In the genomic region with DNA sequence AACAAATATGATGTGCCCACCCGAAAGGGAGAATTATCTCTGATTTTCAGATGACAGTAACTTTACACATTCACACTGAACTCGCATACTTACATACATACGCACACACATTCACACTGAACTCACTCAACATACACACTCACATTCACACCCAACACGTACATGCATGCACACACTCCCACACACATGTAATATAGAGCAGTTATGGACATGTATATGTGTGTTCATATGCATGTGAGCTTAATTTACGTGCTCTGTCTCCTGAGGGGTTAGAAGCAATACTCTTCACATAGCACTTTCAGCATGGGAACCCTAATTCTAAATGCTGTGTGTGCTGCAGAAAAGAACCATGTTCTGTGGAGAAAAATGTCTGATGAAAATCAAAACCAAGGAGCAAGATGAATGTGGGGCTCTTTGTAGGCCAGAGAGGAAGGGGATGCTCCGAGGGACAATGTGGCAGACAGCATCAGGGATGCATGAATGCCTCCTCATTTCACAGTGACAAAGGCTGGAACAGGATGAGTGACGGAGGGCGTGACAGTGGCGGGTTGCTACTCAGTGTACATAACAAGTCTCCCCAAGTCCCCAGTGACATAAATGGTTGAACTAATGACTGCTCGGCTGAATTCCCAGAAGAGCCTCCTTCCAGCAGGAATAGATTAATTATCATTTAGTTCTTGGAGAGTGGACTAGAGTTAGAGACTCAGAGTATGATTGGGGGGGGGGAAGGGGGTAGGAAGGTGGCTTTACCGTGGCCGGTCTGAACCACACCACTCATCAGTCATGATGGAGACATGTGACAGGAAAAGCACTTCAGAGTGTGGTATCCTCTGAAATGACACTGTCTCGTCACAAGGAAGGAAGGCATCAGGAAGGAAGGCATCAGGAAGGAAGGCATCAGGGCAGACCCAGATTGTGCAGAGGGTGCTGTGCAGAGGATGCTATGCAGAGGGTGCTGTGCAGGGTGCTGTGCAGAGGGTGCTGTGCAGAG, we compare ENCODE assay signal across 10 mouse cellular contexts. TPM values are rescaled to one million over a fixed set of nuclear protein-coding genes. Genes with fewer than 3 reads are reported as not detected.
DNase-seq lines count a peak whose midpoint lies in the region; ATAC-seq and TF ChIP-seq lines count a peak whose summit lies in the region.
"Had no signal": no experiment of that assay in that cellular context is flagged by ENCODE, and none has a peak within 500 bp of the region (broad histone marks: within the 10 kb centered on the region; RNA-seq: fewer than 3 reads in every experiment).

No protein-coding gene starts in this region.

- no peak overlapping the region for H3K4me2 ChIP-seq in kidney, embryonic 16.5 days (replicated peaks; ENCODE audit: low read depth, low read length)
- H3K4me2 ChIP-seq in kidney, embryonic 15.5 days = no peak overlapping the region
- no peak overlapping the region for H3K4me2 ChIP-seq in hindbrain, embryonic 14.5 days (replicated peaks)
- H3K4me2 ChIP-seq in midbrain, postnatal 0 days (ENCODE audit: low read depth, low read length, poor library complexity, severe bottlenecking) = no peak overlapping the region
- no peak overlapping the region for H3K4me2 ChIP-seq in intestine, postnatal 0 days (replicated peaks; ENCODE audit: low read depth)
- H3K4me2 ChIP-seq: embryonic facial prominence, embryonic 13.5 days had no signal

- no peak overlapping the region for H3K9ac ChIP-seq in kidney, embryonic 16.5 days (replicated peaks; ENCODE audit: low read length)
- H3K9ac ChIP-seq in kidney, embryonic 15.5 days = no peak overlapping the region
- H3K9ac ChIP-seq in hindbrain, embryonic 14.5 days = no peak overlapping the region
- no peak overlapping the region for H3K9ac ChIP-seq in midbrain, postnatal 0 days (replicated peaks; ENCODE audit: low read length, poor library complexity, severe bottlenecking)
- H3K9ac ChIP-seq in intestine, postnatal 0 days (ENCODE audit: low read depth, low read length) = no peak overlapping the region
- H3K9ac ChIP-seq: embryonic facial prominence, embryonic 13.5 days had no signal

- no peak overlapping the region for H3K27ac ChIP-seq in kidney, embryonic 16.5 days (ENCODE audit: low read length)
- H3K27ac ChIP-seq in kidney, embryonic 15.5 days = no peak overlapping the region
- peak overlapping the region; percentile 28 for H3K27ac ChIP-seq in hindbrain, embryonic 14.5 days
- H3K27ac ChIP-seq in midbrain, postnatal 0 days (ENCODE audit: low read depth, low read length) = no peak overlapping the region
- no peak overlapping the region for H3K27ac ChIP-seq in intestine, postnatal 0 days (ENCODE audit: low read depth, low read length)
- H3K27ac ChIP-seq: embryonic facial prominence, embryonic 13.5 days had no signal

- DNase-seq in embryo, embryonic 11 days = peak; percentile 58
- DNase-seq in hindbrain, embryonic 14.5 days (ENCODE audit: low spot score) = peak; percentile 32
- peak; percentile 61 for DNase-seq in midbrain, postnatal 0 days (ENCODE audit: low spot score)
- DNase-seq in testis, postnatal 10 days (ENCODE audit: low spot score) = no peak
- no peak for DNase-seq in right cerebral cortex, adult 2 months (ENCODE audit: low spot score in 2 of 2)
- DNase-seq: right cerebral cortex, postnatal 25 days had no signal

- no peaks in the 10 kb centered on the region for H3K27me3 ChIP-seq in kidney, embryonic 16.5 days (ENCODE audit: insufficient read depth, low read length)
- no peaks in the 10 kb centered on the region for H3K27me3 ChIP-seq in kidney, embryonic 15.5 days
- no peaks in the 10 kb centered on the region for H3K27me3 ChIP-seq in hindbrain, embryonic 14.5 days (ENCODE audit: control insufficient read depth, insufficient read depth, low read length)
- no peaks in the 10 kb centered on the region for H3K27me3 ChIP-seq in midbrain, postnatal 0 days (ENCODE audit: insufficient read depth, low read length)
- H3K27me3 ChIP-seq in intestine, postnatal 0 days (replicated peaks; ENCODE audit: control insufficient read depth, insufficient read depth, low read length) = no peaks in the 10 kb centered on the region
- H3K27me3 ChIP-seq: embryonic facial prominence, embryonic 13.5 days had no signal

- WGBS in kidney, embryonic 16.5 days = 77% methylated on average over 13 of the region's 13 CpGs
- 70% methylated on average over 13 of the region's 13 CpGs for WGBS in kidney, embryonic 15.5 days
- WGBS in hindbrain, embryonic 14.5 days = 31% methylated on average over 13 of the region's 13 CpGs
- WGBS in midbrain, postnatal 0 days = 47% methylated on average over 13 of the region's 13 CpGs
- 83% methylated on average over 13 of the region's 13 CpGs for WGBS in intestine, postnatal 0 days

- no peak overlapping the region for H3K4me3 ChIP-seq in kidney, embryonic 16.5 days (ENCODE audit: low read length)
- H3K4me3 ChIP-seq in kidney, embryonic 15.5 days (replicated peaks) = no peak overlapping the region
- H3K4me3 ChIP-seq in hindbrain, embryonic 14.5 days (replicated peaks; ENCODE audit: low read length) = no peak overlapping the region
- no peak overlapping the region for H3K4me3 ChIP-seq in midbrain, postnatal 0 days (ENCODE audit: low read depth, low read length)
- no peak overlapping the region for H3K4me3 ChIP-seq in intestine, postnatal 0 days (ENCODE audit: low read depth, low read length)
- H3K4me3 ChIP-seq: embryonic facial prominence, embryonic 13.5 days had no signal

- peak; percentile 54; the same call in 1 of the 2 replicates for ATAC-seq in kidney, embryonic 16.5 days (ENCODE audit: low FRiP score, low TSS enrichment)
- ATAC-seq in kidney, embryonic 15.5 days (replicated peaks; ENCODE audit: low FRiP score) = no peak; the same call in 1 of the 2 replicates
- peak; percentile 85 for ATAC-seq in hindbrain, embryonic 14.5 days (ENCODE audit: low FRiP score)
- peak; percentile 39; the same call in 1 of the 2 replicates for ATAC-seq in midbrain, postnatal 0 days (ENCODE audit: low FRiP score)
- no peak for ATAC-seq in intestine, postnatal 0 days

- no peak for TF ChIP-seq CTCF in midbrain, postnatal 0 days (IDR thresholded peaks at IDR 0.05)
- TF ChIP-seq CTCF in intestine, postnatal 0 days (IDR thresholded peaks at IDR 0.05; ENCODE audit: low read depth) = no peak

- H3K4me1 ChIP-seq in kidney, embryonic 16.5 days (ENCODE audit: insufficient read depth, low read length) = no peaks in the 10 kb centered on the region
- H3K4me1 ChIP-seq in kidney, embryonic 15.5 days = 0 out of 2 replicates have a peak, but pooled peaks cover 2% of the 10 kb centered on the region
- 0 out of 2 replicates have a peak, but pooled peaks cover 5% of the 10 kb centered on the region for H3K4me1 ChIP-seq in hindbrain, embryonic 14.5 days (replicated peaks; ENCODE audit: control insufficient read depth, insufficient read depth, low read length)
- no peaks in the 10 kb centered on the region for H3K4me1 ChIP-seq in midbrain, postnatal 0 days (ENCODE audit: insufficient read depth, low read length)
- no peaks in the 10 kb centered on the region for H3K4me1 ChIP-seq in intestine, postnatal 0 days (replicated peaks; ENCODE audit: control insufficient read depth, insufficient read depth, low read length)
- H3K4me1 ChIP-seq: embryonic facial prominence, embryonic 13.5 days had no signal

- H3K9me3 ChIP-seq in kidney, embryonic 16.5 days (ENCODE audit: low read length) = no peaks in the 10 kb centered on the region
- H3K9me3 ChIP-seq in kidney, embryonic 15.5 days (replicated peaks) = no peaks in the 10 kb centered on the region
- H3K9me3 ChIP-seq in hindbrain, embryonic 14.5 days (ENCODE audit: control insufficient read depth, low read length) = no peaks in the 10 kb centered on the region
- no peaks in the 10 kb centered on the region for H3K9me3 ChIP-seq in midbrain, postnatal 0 days (ENCODE audit: low read length)
- no peaks in the 10 kb centered on the region for H3K9me3 ChIP-seq in intestine, postnatal 0 days (ENCODE audit: control insufficient read depth)
- H3K9me3 ChIP-seq: embryonic facial prominence, embryonic 13.5 days had no signal

- peaks cover 48% of the 10 kb centered on the region for H3K36me3 ChIP-seq in kidney, embryonic 16.5 days (ENCODE audit: insufficient read depth, low read length)
- H3K36me3 ChIP-seq in kidney, embryonic 15.5 days = peaks cover 78% of the 10 kb centered on the region
- H3K36me3 ChIP-seq in hindbrain, embryonic 14.5 days (replicated peaks; ENCODE audit: control insufficient read depth, insufficient read depth) = peaks cover 73% of the 10 kb centered on the region
- peaks cover 55% of the 10 kb centered on the region for H3K36me3 ChIP-seq in midbrain, postnatal 0 days (ENCODE audit: insufficient read depth, low read length)
- H3K36me3 ChIP-seq in intestine, postnatal 0 days (ENCODE audit: control insufficient read depth, insufficient read depth) = peaks cover 16% of the 10 kb centered on the region

RNA-seq across cellular contexts. Expression of gene Slc36a4, which starts 22.5 kb away (rescaled TPM):
- polyA plus RNA-seq in kidney, embryonic 16.5 days (2015; fragmentation: Nextera tagmentation; extraction: Ambion mirVana) = 15.8 and 16.3 TPM in 2 replicates
- 15.0 and 15.2 TPM in 2 replicates for polyA plus RNA-seq in kidney, embryonic 15.5 days (2015; fragmentation: Nextera tagmentation; extraction: Ambion mirVana)
- polyA plus RNA-seq in hindbrain, embryonic 14.5 days (2014; fragmentation: Nextera tagmentation; extraction: Ambion mirVana) = 41.1 and 48.1 TPM in 2 replicates
- 60.1 and 74.4 TPM in 2 replicates for total RNA-seq in midbrain, postnatal 0 days (2014; rRNA removed)
- polyA plus RNA-seq in midbrain, postnatal 0 days (2015; fragmentation: Nextera tagmentation; extraction: Ambion mirVana) = 34.4 and 36.9 TPM in 2 replicates
- polyA plus RNA-seq in intestine, postnatal 0 days (2015; fragmentation: Nextera tagmentation; extraction: Ambion mirVana) = 6.0 TPM in 2 replicates

Comparison
In these comparisons a context has a peak if more than half of its experiments do, and no peak if none do; other contexts are left out.
1. ATAC-seq: peak in kidney, embryonic 16.5 days (single experiment), hindbrain, embryonic 14.5 days (single experiment) and midbrain, postnatal 0 days (single experiment); none in kidney, embryonic 15.5 days (single experiment) and intestine, postnatal 0 days (single experiment).
2. DNase-seq: peak in embryo, embryonic 11 days (single experiment), hindbrain, embryonic 14.5 days (single experiment) and midbrain, postnatal 0 days (single experiment); none in testis, postnatal 10 days (single experiment) and right cerebral cortex, adult 2 months (0 of 2).